Mouse (Mus musculus) bone marrow, adult 2 months (tissue): Measurements from ENCODE around the gene Peak1. TPM values are rescaled to one million over a fixed set of nuclear protein-coding genes. Genes with fewer than 3 reads are reported as not detected.

Source experiments
- H3K27ac ChIP-seq: fragments of 200-500 bp; 2 replicates; pipeline ENCODE4 v1.5.1; 2012; ENCODE audit warnings: low read depth, mild to moderate bottlenecking, control low read depth, inconsistent platforms, low read length; ENCODE audit not compliant: control insufficient read depth, poor library complexity, insufficient read depth
- H3K4me1 ChIP-seq: fragments of 200-500 bp; 2 replicates; pipeline ENCODE4 v1.6.1; 2011; ENCODE audit warnings: low read length; ENCODE audit not compliant: control insufficient read depth, insufficient read depth
- H3K4me3 ChIP-seq: fragments of 200-500 bp; replicated peaks from 2 replicates; pipeline ENCODE3; 2011; ENCODE audit warnings: mild to moderate bottlenecking, low read depth, low read length, control low read depth; ENCODE audit not compliant: control insufficient read depth
- CTCF ChIP-seq: fragments of 200-500 bp; IDR thresholded peaks from 2 replicates; pipeline ENCODE4 v1.5.1; 2011; ENCODE audit warnings: low read length, control low read depth; ENCODE audit not compliant: control insufficient read depth, insufficient read depth
- POLR2A ChIP-seq: fragments of 200-500 bp; IDR thresholded peaks from 2 replicates; pipeline ENCODE4 v1.6.1; 2011; ENCODE audit warnings: low read depth, mild to moderate bottlenecking, control low read depth, low read length, borderline replicate concordance; ENCODE audit not compliant: control insufficient read depth
- WGBS: fragments of 180-500 bp; shearing (Covaris S2); methylation state at CpG from one replicate; pipeline ENCODE4 v1.1.7; 2018; 5-methylcytosine and 5-hydroxymethylcytosine counted together
- polyA plus RNA-seq: library from polyadenylated mRNA; stranded (reverse); fragments of >200 nt; gene quantifications from 2 replicates; pipeline ENCODE4 v1.2.4, GENCODE M21; 2011; ENCODE audit warnings: low replicate concordance; ENCODE audit not compliant: missing spikeins, insufficient read depth, insufficient read length

Gene Peak1
- polyA plus RNA-seq, 1 experiment = 7.4 TPM

- Histone ChIP-seq H3K4me1 (no peaks in the 10 kb centered on the region), H3K4me3 (no peak overlapping the region), H3K27ac (no peak overlapping the region)
- WGBS = 92% methylated on average over 6 of the region's 6 CpGs
- no peak for TF ChIP-seq POLR2A
- no peak for TF ChIP-seq CTCF
Observed at GRCm38 (mm10) chr9:56346321-56346720, 71.5 kb downstream of the Peak1 start.

- Histone ChIP-seq H3K27ac (no peak overlapping the region), H3K4me1 (no peaks in the 10 kb centered on the region), H3K4me3 (no peak overlapping the region)
- 70% methylated on average over 1 of the region's 1 CpGs for WGBS
- TF ChIP-seq POLR2A = no peak
- TF ChIP-seq CTCF = no peak
Observed at GRCm38 (mm10) chr9:56339426-56340195, 78.3 kb downstream of the Peak1 start.

GRCm38 (mm10) chr9:56334363-56334762 is 83.5 kb downstream of the Peak1 start:
- Histone ChIP-seq H3K27ac (no peak overlapping the region), H3K4me3 (no peak overlapping the region), H3K4me1 (no peaks in the 10 kb centered on the region)
- WGBS = 82% methylated on average over 12 of the region's 12 CpGs
- TF ChIP-seq POLR2A = no peak
- no peak for TF ChIP-seq CTCF

- Histone ChIP-seq H3K27ac (no peak overlapping the region), H3K4me1 (no peaks in the 10 kb centered on the region), H3K4me3 (no peak overlapping the region)
- TF ChIP-seq POLR2A = no peak
- no peak for TF ChIP-seq CTCF
Observed at GRCm38 (mm10) chr9:56332774-56333173, 85.1 kb downstream of the Peak1 start.

GRCm38 (mm10) chr9:56326511-56327005 is 91.3 kb downstream of the Peak1 start:
- no peak overlapping the region for H3K4me3 ChIP-seq
- H3K27ac ChIP-seq = no peak overlapping the region
- no peaks in the 10 kb centered on the region for H3K4me1 ChIP-seq
- 91% methylated on average over 8 of the region's 8 CpGs for WGBS
- TF ChIP-seq POLR2A (no peak), CTCF (no peak)

GRCm38 (mm10) chr9:56325725-56326124 is 92.1 kb downstream of the Peak1 start:
- WGBS = 58% methylated on average over 5 of the region's 5 CpGs

GRCm38 (mm10) chr9:56324576-56325355 is 93.1 kb downstream of the Peak1 start:
- WGBS = 35% methylated on average over 16 of the region's 16 CpGs
- H3K4me3 ChIP-seq = no peak overlapping the region
- H3K27ac ChIP-seq = no peak overlapping the region
- TF ChIP-seq POLR2A (no peak), CTCF (no peak)
- H3K4me1 ChIP-seq = no peaks in the 10 kb centered on the region

More at GRCm38 (mm10) chr9:56325725-56326124, 92.1 kb downstream of the Peak1 start:
- Histone ChIP-seq H3K27ac (no peak overlapping the region), H3K4me3 (no peak overlapping the region), H3K4me1 (no peaks in the 10 kb centered on the region)
- TF ChIP-seq POLR2A (no peak), CTCF (no peak)

GRCm38 (mm10) chr9:56321291-56321690 is 96.6 kb downstream of the Peak1 start:
- H3K27ac ChIP-seq = no peak overlapping the region
- no peak overlapping the region for H3K4me3 ChIP-seq
- no peak for TF ChIP-seq CTCF
- TF ChIP-seq POLR2A = no peak
- no peaks in the 10 kb centered on the region for H3K4me1 ChIP-seq
- 74% methylated on average over 2 of the region's 2 CpGs for WGBS

GRCm38 (mm10) chr9:56314326-56314725 is 103.5 kb downstream of the Peak1 start:
- TF ChIP-seq POLR2A = no peak
- no peak for TF ChIP-seq CTCF
- WGBS = 79% methylated on average over 3 of the region's 3 CpGs
- Histone ChIP-seq H3K4me3 (no peak overlapping the region), H3K4me1 (no peaks in the 10 kb centered on the region), H3K27ac (no peak overlapping the region)
